Mouse (Mus musculus): ENCODE results near the gene Neurl1b. TPM values are rescaled to one million over a fixed set of nuclear protein-coding genes. Genes with fewer than 3 reads are reported as not detected.

Neurl1b gene
- total and polyA plus RNA-seq, 2 experiments from 2014 or later, result 2.1 to 69.7 TPM

GRCm38 (mm10) chr17:26382176-26382575, 32.5 kb upstream of the Neurl1b start:
- no peak for DNase-seq (ENCODE audit: low spot score)
- no peaks in the 10 kb centered on the region for H3K36me3 ChIP-seq (ENCODE audit: insufficient read depth, low read length)
- TF ChIP-seq CTCF (IDR thresholded peaks at IDR 0.05), result no peak
- H3K9me3 ChIP-seq (ENCODE audit: low read length), result no peaks in the 10 kb centered on the region
- no peak overlapping the region for H3K9ac ChIP-seq (replicated peaks; ENCODE audit: low read length, poor library complexity, severe bottlenecking)
- no peak for ATAC-seq (ENCODE audit: low FRiP score)
- 75% methylated on average over 3 of the region's 3 CpGs for WGBS
- peak overlapping the region; percentile 86 for H3K27ac ChIP-seq (ENCODE audit: low read depth, low read length)
- no peak overlapping the region for H3K4me2 ChIP-seq (ENCODE audit: low read depth, low read length, poor library complexity, severe bottlenecking)
- no peak overlapping the region for H3K4me3 ChIP-seq (ENCODE audit: low read depth, low read length)
- no peaks in the 10 kb centered on the region for H3K27me3 ChIP-seq (ENCODE audit: insufficient read depth, low read length)
- H3K4me1 ChIP-seq (ENCODE audit: insufficient read depth, low read length), result peaks cover 19% of the 10 kb centered on the region; the same call in 1 of the 2 replicates

- Histone ChIP-seq H3K4me3 (ENCODE audit: low read depth, low read length) (no peak overlapping the region), H3K9ac (replicated peaks; ENCODE audit: low read length, poor library complexity, severe bottlenecking) (no peak overlapping the region), H3K36me3 (ENCODE audit: insufficient read depth, low read length) (no peaks in the 10 kb centered on the region), H3K4me2 (ENCODE audit: low read depth, low read length, poor library complexity, severe bottlenecking) (no peak overlapping the region), H3K27me3 (ENCODE audit: insufficient read depth, low read length) (no peaks in the 10 kb centered on the region), H3K9me3 (ENCODE audit: low read length) (no peaks in the 10 kb centered on the region), H3K4me1 (ENCODE audit: insufficient read depth, low read length) (peaks cover 19% of the 10 kb centered on the region; the same call in 1 of the 2 replicates), H3K27ac (ENCODE audit: low read depth, low read length) (peak overlapping the region; percentile 86; the same call in 1 of the 2 replicates)
- DNase-seq (ENCODE audit: low spot score) (no peak), ATAC-seq (ENCODE audit: low FRiP score) (no peak)
- no peak for TF ChIP-seq CTCF (IDR thresholded peaks at IDR 0.05)
- 85% methylated on average over 5 of the region's 5 CpGs for WGBS
Measured at GRCm38 (mm10) chr17:26382687-26383086, 31.9 kb upstream of the Neurl1b start.

GRCm38 (mm10) chr17:26384111-26384510, 30.5 kb upstream of the Neurl1b start:
- Histone ChIP-seq H3K4me2 (ENCODE audit: low read depth, low read length, poor library complexity, severe bottlenecking) (no peak overlapping the region), H3K4me1 (ENCODE audit: insufficient read depth, low read length) (peaks cover 19% of the 10 kb centered on the region; the same call in 1 of the 2 replicates), H3K4me3 (ENCODE audit: low read depth, low read length) (no peak overlapping the region), H3K36me3 (ENCODE audit: insufficient read depth, low read length) (no peaks in the 10 kb centered on the region), H3K9me3 (ENCODE audit: low read length) (no peaks in the 10 kb centered on the region), H3K27me3 (ENCODE audit: insufficient read depth, low read length) (no peaks in the 10 kb centered on the region), H3K27ac (ENCODE audit: low read depth, low read length) (no peak overlapping the region), H3K9ac (replicated peaks; ENCODE audit: low read length, poor library complexity, severe bottlenecking) (no peak overlapping the region)
- 93% methylated on average over 3 of the region's 3 CpGs for WGBS
- ATAC-seq (ENCODE audit: low FRiP score) (no peak), DNase-seq (ENCODE audit: low spot score) (no peak)
- TF ChIP-seq CTCF (IDR thresholded peaks at IDR 0.05), result no peak

- Histone ChIP-seq H3K9me3 (ENCODE audit: low read length) (no peaks in the 10 kb centered on the region), H3K9ac (replicated peaks; ENCODE audit: low read length, poor library complexity, severe bottlenecking) (no peak overlapping the region), H3K4me2 (ENCODE audit: low read depth, low read length, poor library complexity, severe bottlenecking) (no peak overlapping the region), H3K4me1 (ENCODE audit: insufficient read depth, low read length) (peaks cover 13% of the 10 kb centered on the region; the same call in 1 of the 2 replicates), H3K4me3 (ENCODE audit: low read depth, low read length) (no peak overlapping the region), H3K27ac (ENCODE audit: low read depth, low read length) (no peak overlapping the region), H3K36me3 (ENCODE audit: insufficient read depth, low read length) (no peaks in the 10 kb centered on the region), H3K27me3 (ENCODE audit: insufficient read depth, low read length) (no peaks in the 10 kb centered on the region)
- no peak for TF ChIP-seq CTCF (IDR thresholded peaks at IDR 0.05)
- no peak for ATAC-seq (ENCODE audit: low FRiP score)
- DNase-seq (ENCODE audit: low spot score), result no peak
- 89% methylated on average over 11 of the region's 11 CpGs for WGBS
Measured at GRCm38 (mm10) chr17:26385252-26386130, 29.1 kb upstream of the Neurl1b start.

- no peak overlapping the region for H3K27ac ChIP-seq (ENCODE audit: low read depth, low read length)
- no peaks in the 10 kb centered on the region for H3K36me3 ChIP-seq (ENCODE audit: insufficient read depth, low read length)
- H3K27me3 ChIP-seq (ENCODE audit: insufficient read depth, low read length), result no peaks in the 10 kb centered on the region
- H3K4me1 ChIP-seq (ENCODE audit: insufficient read depth, low read length), result peaks cover 10% of the 10 kb centered on the region; the same call in 1 of the 2 replicates
- H3K9me3 ChIP-seq (ENCODE audit: low read length), result no peaks in the 10 kb centered on the region
- H3K9ac ChIP-seq (replicated peaks; ENCODE audit: low read length, poor library complexity, severe bottlenecking), result no peak overlapping the region
- ATAC-seq (ENCODE audit: low FRiP score) (no peak), DNase-seq (ENCODE audit: low spot score) (no peak)
- WGBS, result 95% methylated on average over 3 of the region's 3 CpGs
- no peak overlapping the region for H3K4me3 ChIP-seq (ENCODE audit: low read depth, low read length)
- no peak for TF ChIP-seq CTCF (IDR thresholded peaks at IDR 0.05)
- H3K4me2 ChIP-seq (ENCODE audit: low read depth, low read length, poor library complexity, severe bottlenecking), result no peak overlapping the region
Measured at GRCm38 (mm10) chr17:26386131-26386481, 28.5 kb upstream of the Neurl1b start.

- no peaks in the 10 kb centered on the region for H3K36me3 ChIP-seq (ENCODE audit: insufficient read depth, low read length)
- H3K27me3 ChIP-seq (ENCODE audit: insufficient read depth, low read length), result no peaks in the 10 kb centered on the region
- DNase-seq (ENCODE audit: low spot score) (no peak), ATAC-seq (ENCODE audit: low FRiP score) (no peak)
- H3K4me2 ChIP-seq (ENCODE audit: low read depth, low read length, poor library complexity, severe bottlenecking), result no peak overlapping the region
- 69% methylated on average over 3 of the region's 3 CpGs for WGBS
- H3K4me3 ChIP-seq (ENCODE audit: low read depth, low read length), result no peak overlapping the region
- no peaks in the 10 kb centered on the region for H3K9me3 ChIP-seq (ENCODE audit: low read length)
- TF ChIP-seq CTCF (IDR thresholded peaks at IDR 0.05), result no peak
- H3K4me1 ChIP-seq (ENCODE audit: insufficient read depth, low read length), result no peaks in the 10 kb centered on the region
- no peak overlapping the region for H3K27ac ChIP-seq (ENCODE audit: low read depth, low read length)
- no peak overlapping the region for H3K9ac ChIP-seq (replicated peaks; ENCODE audit: low read length, poor library complexity, severe bottlenecking)
Measured at GRCm38 (mm10) chr17:26388106-26388505, 26.5 kb upstream of the Neurl1b start.

All from midbrain, postnatal 0 days (tissue).